Mouse (Mus musculus) intestine, embryonic 16.5 days (tissue): Measurements from ENCODE around the gene Grb10. TPM values are rescaled to one million over a fixed set of nuclear protein-coding genes. Genes with fewer than 3 reads are reported as not detected.

Experiments used
- ATAC-seq: fragments of 200-750 bp; cut with Nextera tagmentation; 2 replicates; pipeline ENCODE4 v1.8.0; 2017; ENCODE audit warnings: moderate TSS enrichment, moderate library complexity
- H3K27ac ChIP-seq: fragments of 300-500 bp; sonication (generic); 2 replicates; pipeline ENCODE4 v1.5.1; 2014; ENCODE audit warnings: mild to moderate bottlenecking, low read length
- H3K27me3 ChIP-seq: fragments of 300-500 bp; sonication (generic); replicated peaks from 2 replicates; pipeline ENCODE4 v1.6.1; 2014; ENCODE audit warnings: low read length, control low read depth, mixed read lengths; ENCODE audit not compliant: control insufficient read depth, insufficient read depth
- H3K36me3 ChIP-seq: fragments of 300-500 bp; sonication (generic); 2 replicates; pipeline ENCODE4 v1.6.1; 2014; ENCODE audit warnings: low read length, control low read depth; ENCODE audit not compliant: control insufficient read depth, insufficient read depth
- H3K4me1 ChIP-seq: fragments of 300-500 bp; sonication (generic); 2 replicates; pipeline ENCODE4 v1.6.1; 2014; ENCODE audit warnings: low read length, control low read depth, mixed read lengths; ENCODE audit not compliant: control insufficient read depth, insufficient read depth
- H3K4me2 ChIP-seq: fragments of 300-500 bp; sonication (generic); 2 replicates; pipeline ENCODE4 v1.6.1; 2014; ENCODE audit warnings: low read depth, low read length, control low read depth
- H3K4me3 ChIP-seq: fragments of 300-500 bp; sonication (generic); 2 replicates; pipeline ENCODE4 v1.5.1; 2014; ENCODE audit warnings: mild to moderate bottlenecking, low read length
- H3K9ac ChIP-seq: fragments of 300-500 bp; sonication (generic); 2 replicates; pipeline ENCODE4 v1.6.1; 2014; ENCODE audit warnings: low read depth, low read length
- H3K9me3 ChIP-seq: fragments of 300-500 bp; sonication (generic); 2 replicates; pipeline ENCODE4 v1.6.1; 2016; ENCODE audit warnings: low read length, control low read depth; ENCODE audit not compliant: control insufficient read depth
- WGBS: fragments of 180-500 bp; shearing (Covaris S2); extraction: QIAGEN DNeasy Blood & Tissue Kit; methylation state at CpG from one replicate; pipeline ENCODE4 v1.1.7; 2014; 5-methylcytosine and 5-hydroxymethylcytosine counted together
- polyA plus RNA-seq: library from polyadenylated mRNA; unstranded; fragments of >200 nt; fragmentation: Nextera tagmentation; extraction: Ambion mirVana; gene quantifications from 2 replicates; pipeline ENCODE4 v1.2.1, GENCODE M21; 2015

Gene Grb10
- polyA plus RNA-seq, 1 experiment from 2014 or later, result 238 TPM

DNA sequence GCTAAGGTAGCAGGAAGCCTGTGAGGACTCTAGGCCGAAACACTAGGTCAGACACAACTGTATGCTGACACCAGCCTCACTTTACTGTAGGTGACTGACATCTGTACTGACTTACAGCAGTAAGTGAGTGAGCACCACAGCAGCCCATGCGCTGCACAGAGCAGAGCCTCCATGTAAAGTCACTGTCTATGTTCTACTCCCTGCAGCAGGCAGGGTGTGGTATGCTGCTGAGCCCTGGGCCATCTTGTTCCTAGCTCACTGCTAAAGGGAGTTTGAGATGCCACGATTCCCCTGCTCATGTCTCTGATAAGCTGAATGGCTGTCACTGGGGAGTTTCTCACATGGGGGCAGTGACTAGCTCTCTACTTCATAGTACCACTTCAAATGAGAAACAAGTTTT lies 72.3 kb downstream of the Grb10 start:
- no peak for ATAC-seq
- H3K4me2 ChIP-seq, result no peak overlapping the region
- H3K27me3 ChIP-seq, result no peaks in the 10 kb centered on the region
- no peak overlapping the region for H3K4me3 ChIP-seq
- H3K9me3 ChIP-seq, result no peaks in the 10 kb centered on the region
- H3K4me1 ChIP-seq, result peaks cover 8% of the 10 kb centered on the region
- no peaks in the 10 kb centered on the region for H3K36me3 ChIP-seq
- WGBS, result 80% methylated on average over 3 of the region's 3 CpGs
- no peak overlapping the region for H3K9ac ChIP-seq
- peak overlapping the region; percentile 20; the same call in 1 of the 2 replicates for H3K27ac ChIP-seq

DNA sequence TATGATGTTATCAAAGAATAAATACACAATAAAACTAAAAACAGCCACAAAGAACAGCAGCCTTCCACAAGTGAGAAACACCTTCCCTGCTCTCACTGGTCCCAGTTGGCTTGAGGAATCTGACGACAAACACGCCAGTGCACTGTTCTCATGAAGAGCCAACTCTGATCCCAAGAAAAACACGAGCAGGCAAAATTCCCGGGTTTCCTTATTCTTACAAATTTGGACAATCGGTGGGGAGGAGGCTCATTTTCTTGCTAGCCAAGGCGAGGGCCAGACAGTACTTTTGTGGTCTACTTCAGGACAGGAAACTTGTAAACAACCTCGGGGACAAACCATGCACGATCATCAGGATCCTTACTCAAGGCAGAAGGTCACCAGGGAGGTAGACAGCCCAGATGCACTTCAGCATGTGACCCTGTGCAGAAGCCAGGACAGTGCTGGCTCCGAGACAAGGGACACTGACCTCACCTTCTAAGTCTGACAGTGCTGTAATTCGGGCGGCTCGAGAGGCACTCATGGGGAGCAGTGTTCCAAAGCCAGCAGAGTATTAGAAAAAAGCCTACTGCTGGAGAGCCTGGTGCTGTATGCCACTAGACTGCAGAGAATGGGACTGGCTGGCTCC lies 72.9 kb downstream of the Grb10 start:
- Histone ChIP-seq H3K36me3 (no peaks in the 10 kb centered on the region), H3K27ac (peak overlapping the region; percentile 20), H3K4me2 (no peak overlapping the region), H3K9ac (no peak overlapping the region), H3K27me3 (no peaks in the 10 kb centered on the region), H3K4me3 (no peak overlapping the region), H3K9me3 (no peaks in the 10 kb centered on the region), H3K4me1 (peaks cover 12% of the 10 kb centered on the region)
- WGBS, result 67% methylated on average over 12 of the region's 12 CpGs
- ATAC-seq, result no peak

- 90% methylated on average over 2 of the region's 2 CpGs for WGBS
Observed at GRCm38 (mm10) chr11:11964729-11965128, 73.8 kb downstream of the Grb10 start.

GRCm38 (mm10) chr11:11963587-11963986 lies 74.9 kb downstream of the Grb10 start:
- Histone ChIP-seq H3K27ac (peak overlapping the region; percentile 74), H3K4me2 (no peak overlapping the region), H3K9ac (0 out of 2 replicates have a peak overlapping the region, but pooled peaks have one; percentile 25), H3K36me3 (no peaks in the 10 kb centered on the region), H3K27me3 (no peaks in the 10 kb centered on the region), H3K4me3 (no peak overlapping the region), H3K9me3 (no peaks in the 10 kb centered on the region), H3K4me1 (peaks cover 12% of the 10 kb centered on the region)
- 0 out of 2 replicates have a peak, but pooled peaks have one; percentile 26 for ATAC-seq
- 72% methylated on average over 3 of the region's 3 CpGs for WGBS

More at GRCm38 (mm10) chr11:11964729-11965128, 73.8 kb downstream of the Grb10 start:
- H3K36me3 ChIP-seq, result no peaks in the 10 kb centered on the region
- H3K9me3 ChIP-seq, result no peaks in the 10 kb centered on the region
- H3K4me1 ChIP-seq, result peaks cover 12% of the 10 kb centered on the region
- no peak overlapping the region for H3K4me2 ChIP-seq
- H3K4me3 ChIP-seq, result no peak overlapping the region
- H3K27ac ChIP-seq, result no peak overlapping the region
- H3K9ac ChIP-seq, result no peak overlapping the region
- no peak for ATAC-seq
- no peaks in the 10 kb centered on the region for H3K27me3 ChIP-seq

- H3K27ac ChIP-seq, result peak overlapping the region; percentile 74
- H3K9me3 ChIP-seq, result no peaks in the 10 kb centered on the region
- peaks cover 14% of the 10 kb centered on the region for H3K4me1 ChIP-seq
- H3K4me2 ChIP-seq, result no peak overlapping the region
- 0 out of 2 replicates have a peak overlapping the region, but pooled peaks have one; percentile 25 for H3K9ac ChIP-seq
- H3K27me3 ChIP-seq, result no peaks in the 10 kb centered on the region
- no peak overlapping the region for H3K4me3 ChIP-seq
- WGBS, result 78% methylated on average over 2 of the region's 2 CpGs
- no peak for ATAC-seq
- no peaks in the 10 kb centered on the region for H3K36me3 ChIP-seq
Observed at GRCm38 (mm10) chr11:11963065-11963464, 75.4 kb downstream of the Grb10 start.

DNA sequence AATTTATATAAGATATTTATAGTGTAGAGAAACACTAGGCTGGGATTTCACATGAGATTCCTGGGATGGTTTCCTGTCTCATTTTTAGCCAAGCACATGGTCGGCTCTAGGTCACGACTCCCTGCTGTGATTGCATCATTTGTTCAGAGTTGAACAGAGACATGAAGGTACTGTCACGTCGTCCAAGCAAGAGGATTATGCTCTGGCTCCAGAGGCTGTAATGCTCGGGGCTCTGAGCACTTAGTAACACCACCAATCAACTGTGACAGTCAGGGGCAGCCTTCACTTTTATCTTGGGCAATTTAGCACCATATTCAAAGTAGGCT lies 75.9 kb downstream of the Grb10 start:
- Histone ChIP-seq H3K4me2 (no peak overlapping the region), H3K4me3 (no peak overlapping the region), H3K4me1 (peaks cover 14% of the 10 kb centered on the region), H3K9ac (no peak overlapping the region), H3K27ac (peak overlapping the region; percentile 29; the same call in 1 of the 2 replicates), H3K36me3 (no peaks in the 10 kb centered on the region), H3K27me3 (no peaks in the 10 kb centered on the region), H3K9me3 (no peaks in the 10 kb centered on the region)
- WGBS, result 21% methylated on average over 5 of the region's 5 CpGs
- ATAC-seq, result peak; percentile 85

GRCm38 (mm10) chr11:11961917-11962628 lies 76.4 kb downstream of the Grb10 start:
- Histone ChIP-seq H3K27ac (peak overlapping the region; percentile 40), H3K4me1 (peaks cover 14% of the 10 kb centered on the region), H3K4me3 (no peak overlapping the region), H3K4me2 (no peak overlapping the region), H3K9me3 (no peaks in the 10 kb centered on the region), H3K36me3 (no peaks in the 10 kb centered on the region), H3K27me3 (no peaks in the 10 kb centered on the region), H3K9ac (no peak overlapping the region)
- ATAC-seq, result peak; percentile 74
- WGBS, result 41% methylated on average over 5 of the region's 5 CpGs

DNA sequence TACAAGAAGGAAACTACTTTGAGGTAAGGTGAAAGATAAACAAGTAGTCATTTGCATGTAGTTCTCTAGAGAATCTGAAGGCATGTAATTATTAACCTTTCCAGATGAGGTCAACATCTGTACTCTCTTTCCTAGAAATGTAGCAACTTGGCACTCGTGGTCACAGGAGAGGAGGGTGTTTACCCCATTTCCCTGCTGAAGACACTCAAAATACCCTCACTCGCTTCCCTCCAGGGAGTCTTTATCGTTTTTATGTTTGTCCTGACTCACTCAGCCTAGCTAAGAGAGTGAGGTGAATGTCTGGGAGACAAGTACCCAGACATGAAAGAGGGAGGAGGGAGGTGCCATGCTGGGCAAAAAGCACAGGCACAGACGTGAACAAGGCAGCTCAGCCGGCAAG lies 77.6 kb downstream of the Grb10 start:
- 20% methylated on average over 5 of the region's 5 CpGs for WGBS
- peaks cover 14% of the 10 kb centered on the region for H3K4me1 ChIP-seq
- no peaks in the 10 kb centered on the region for H3K36me3 ChIP-seq
- peak; percentile 29; the same call in 1 of the 2 replicates for ATAC-seq
- H3K9me3 ChIP-seq, result no peaks in the 10 kb centered on the region
- no peak overlapping the region for H3K4me2 ChIP-seq
- H3K27me3 ChIP-seq, result no peaks in the 10 kb centered on the region
- peak overlapping the region; percentile 70 for H3K27ac ChIP-seq
- H3K9ac ChIP-seq, result 0 out of 2 replicates have a peak overlapping the region, but pooled peaks have one; percentile 15
- H3K4me3 ChIP-seq, result no peak overlapping the region

GRCm38 (mm10) chr11:11960227-11960626 lies 78.3 kb downstream of the Grb10 start:
- Histone ChIP-seq H3K27me3 (no peaks in the 10 kb centered on the region), H3K9ac (no peak overlapping the region), H3K4me2 (no peak overlapping the region), H3K9me3 (no peaks in the 10 kb centered on the region), H3K36me3 (no peaks in the 10 kb centered on the region), H3K27ac (peak overlapping the region; percentile 44; the same call in 1 of the 2 replicates), H3K4me3 (no peak overlapping the region), H3K4me1 (peaks cover 17% of the 10 kb centered on the region)
- ATAC-seq, result no peak
- WGBS, result 72% methylated on average over 2 of the region's 2 CpGs
